Mouse (Mus musculus) kidney, embryonic 14.5 days (tissue): Measurements from ENCODE around the gene Scoc. TPM values are rescaled to one million over a fixed set of nuclear protein-coding genes. Genes with fewer than 3 reads are reported as not detected.

Experiments used
- ATAC-seq: fragments of 200-750 bp; cut with Nextera tagmentation; 2 replicates; pipeline ENCODE4 v1.8.0; 2017; ENCODE audit warnings: moderate number of reproducible peaks, mild to moderate bottlenecking, moderate TSS enrichment, moderate library complexity; ENCODE audit not compliant: low FRiP score, low TSS enrichment
- H3K27ac ChIP-seq: fragments of 300-500 bp; sonication (generic); 2 replicates; pipeline ENCODE4 v1.5.1; 2014; ENCODE audit warnings: low read depth, mild to moderate bottlenecking, low read length, moderate library complexity, mixed read lengths
- H3K27me3 ChIP-seq: fragments of 300-500 bp; sonication (generic); 2 replicates; pipeline ENCODE4 v1.6.1; 2014; ENCODE audit warnings: mild to moderate bottlenecking, low read length; ENCODE audit not compliant: control insufficient read depth, insufficient read depth
- H3K36me3 ChIP-seq: fragments of 300-500 bp; sonication (generic); 2 replicates; pipeline ENCODE4 v1.6.1; 2014; ENCODE audit warnings: low read length, mixed read lengths; ENCODE audit not compliant: control insufficient read depth, insufficient read depth
- H3K4me1 ChIP-seq: fragments of 300-500 bp; sonication (generic); 2 replicates; pipeline ENCODE4 v1.6.1; 2014; ENCODE audit warnings: low read length, mixed read lengths; ENCODE audit not compliant: control insufficient read depth, insufficient read depth
- H3K4me2 ChIP-seq: fragments of 300-500 bp; sonication (generic); replicated peaks from 2 replicates; pipeline ENCODE4 v1.6.1; 2014; ENCODE audit warnings: low read depth, mild to moderate bottlenecking, low read length
- H3K4me3 ChIP-seq: fragments of 300-500 bp; sonication (generic); 2 replicates; pipeline ENCODE4 v1.5.1; 2014; ENCODE audit warnings: mild to moderate bottlenecking, low read length
- H3K9ac ChIP-seq: fragments of 300-500 bp; sonication (generic); 2 replicates; pipeline ENCODE4 v1.6.1; 2014; ENCODE audit warnings: low read depth, mild to moderate bottlenecking, low read length, moderate library complexity
- H3K9me3 ChIP-seq: fragments of 300-500 bp; sonication (generic); 2 replicates; pipeline ENCODE4 v1.6.1; 2016; ENCODE audit warnings: low read length; ENCODE audit not compliant: control insufficient read depth
- WGBS: fragments of 180-500 bp; shearing (Covaris S2); extraction: QIAGEN DNeasy Blood & Tissue Kit; methylation state at CpG from one replicate; pipeline ENCODE4 v1.1.7; 2014; 5-methylcytosine and 5-hydroxymethylcytosine counted together
- polyA plus RNA-seq: library from polyadenylated mRNA; unstranded; fragments of >200 nt; fragmentation: Nextera tagmentation; extraction: Ambion mirVana; gene quantifications from 2 replicates; pipeline ENCODE4 v1.2.1, GENCODE M21; 2014

Scoc gene
- polyA plus RNA-seq, 1 experiment from 2014 or later = 117 TPM

GRCm38 (mm10) chr8:83416878-83417277, 41.3 kb downstream of the Scoc start:
- H3K27ac ChIP-seq = no peak overlapping the region
- no peak overlapping the region for H3K9ac ChIP-seq
- H3K4me2 ChIP-seq = no peak overlapping the region
- H3K36me3 ChIP-seq = no peaks in the 10 kb centered on the region
- no peaks in the 10 kb centered on the region for H3K9me3 ChIP-seq
- no peaks in the 10 kb centered on the region for H3K4me1 ChIP-seq
- 95% methylated on average over 15 of the region's 15 CpGs for WGBS
- no peak overlapping the region for H3K4me3 ChIP-seq
- no peak for ATAC-seq
- H3K27me3 ChIP-seq = no peaks in the 10 kb centered on the region

- Histone ChIP-seq H3K36me3 (no peaks in the 10 kb centered on the region), H3K27ac (no peak overlapping the region), H3K27me3 (no peaks in the 10 kb centered on the region), H3K4me3 (no peak overlapping the region), H3K9ac (no peak overlapping the region), H3K4me2 (no peak overlapping the region), H3K9me3 (no peaks in the 10 kb centered on the region), H3K4me1 (no peaks in the 10 kb centered on the region)
- ATAC-seq = no peak
- 81% methylated on average over 7 of the region's 7 CpGs for WGBS
These were observed 49.7 kb downstream of the Scoc start for GRCm38 (mm10) chr8:83408496-83408895.

GRCm38 (mm10) chr8:83406836-83407235, 51.4 kb downstream of the Scoc start:
- no peak for ATAC-seq
- no peaks in the 10 kb centered on the region for H3K4me1 ChIP-seq
- no peaks in the 10 kb centered on the region for H3K36me3 ChIP-seq
- H3K27me3 ChIP-seq = no peaks in the 10 kb centered on the region
- H3K9ac ChIP-seq = no peak overlapping the region
- no peaks in the 10 kb centered on the region for H3K9me3 ChIP-seq
- no peak overlapping the region for H3K4me3 ChIP-seq
- H3K27ac ChIP-seq = no peak overlapping the region
- 39% methylated on average over 6 of the region's 6 CpGs for WGBS
- no peak overlapping the region for H3K4me2 ChIP-seq

- Histone ChIP-seq H3K4me2 (no peak overlapping the region), H3K9me3 (no peaks in the 10 kb centered on the region), H3K27ac (no peak overlapping the region), H3K36me3 (no peaks in the 10 kb centered on the region), H3K4me3 (no peak overlapping the region), H3K9ac (no peak overlapping the region), H3K4me1 (no peaks in the 10 kb centered on the region), H3K27me3 (no peaks in the 10 kb centered on the region)
- WGBS = 83% methylated on average over 10 of the region's 10 CpGs
- ATAC-seq = no peak
These were observed 52.6 kb downstream of the Scoc start for GRCm38 (mm10) chr8:83405548-83405947.

- Histone ChIP-seq H3K9ac (no peak overlapping the region), H3K36me3 (no peaks in the 10 kb centered on the region), H3K27ac (no peak overlapping the region), H3K4me3 (no peak overlapping the region), H3K4me2 (no peak overlapping the region), H3K9me3 (no peaks in the 10 kb centered on the region), H3K27me3 (no peaks in the 10 kb centered on the region), H3K4me1 (no peaks in the 10 kb centered on the region)
- ATAC-seq = no peak
- 73% methylated on average over 4 of the region's 4 CpGs for WGBS
These were observed 60.5 kb downstream of the Scoc start for GRCm38 (mm10) chr8:83397726-83398125.

- Histone ChIP-seq H3K4me2 (no peak overlapping the region), H3K27me3 (no peaks in the 10 kb centered on the region), H3K36me3 (no peaks in the 10 kb centered on the region), H3K9me3 (no peaks in the 10 kb centered on the region), H3K4me3 (no peak overlapping the region), H3K9ac (no peak overlapping the region), H3K27ac (no peak overlapping the region), H3K4me1 (no peaks in the 10 kb centered on the region)
- 87% methylated on average over 6 of the region's 6 CpGs for WGBS
- ATAC-seq = no peak
These were observed 61.5 kb downstream of the Scoc start for GRCm38 (mm10) chr8:83396680-83397079.

- 0 out of 2 replicates have a peak, but pooled peaks cover 4% of the 10 kb centered on the region for H3K4me1 ChIP-seq
- no peak overlapping the region for H3K9ac ChIP-seq
- no peak overlapping the region for H3K4me3 ChIP-seq
- no peak overlapping the region for H3K27ac ChIP-seq
- H3K27me3 ChIP-seq = peaks cover 12% of the 10 kb centered on the region
- no peaks in the 10 kb centered on the region for H3K9me3 ChIP-seq
- no peaks in the 10 kb centered on the region for H3K36me3 ChIP-seq
- H3K4me2 ChIP-seq = no peak overlapping the region
- ATAC-seq = no peak
- WGBS = 91% methylated on average over 5 of the region's 5 CpGs
These were observed 63.9 kb downstream of the Scoc start for GRCm38 (mm10) chr8:83394325-83394724.

GRCm38 (mm10) chr8:83392521-83392920, 65.7 kb downstream of the Scoc start:
- Histone ChIP-seq H3K4me2 (no peak overlapping the region), H3K9me3 (no peaks in the 10 kb centered on the region), H3K9ac (no peak overlapping the region), H3K27ac (no peak overlapping the region), H3K36me3 (no peaks in the 10 kb centered on the region), H3K27me3 (peaks cover 21% of the 10 kb centered on the region), H3K4me3 (no peak overlapping the region), H3K4me1 (0 out of 2 replicates have a peak, but pooled peaks cover 4% of the 10 kb centered on the region)
- 39% methylated on average over 1 of the region's 1 CpGs for WGBS
- ATAC-seq = no peak

- H3K9ac ChIP-seq = 0 out of 2 replicates have a peak overlapping the region, but pooled peaks have one; percentile 44
- no peaks in the 10 kb centered on the region for H3K36me3 ChIP-seq
- H3K4me3 ChIP-seq = peak overlapping the region; percentile 43
- peak overlapping the region; percentile 91 for H3K4me2 ChIP-seq
- H3K27ac ChIP-seq = no peak overlapping the region
- peak; percentile 35; the same call in 1 of the 2 replicates for ATAC-seq
- no peaks in the 10 kb centered on the region for H3K9me3 ChIP-seq
- H3K4me1 ChIP-seq = 0 out of 2 replicates have a peak, but pooled peaks cover 4% of the 10 kb centered on the region
- WGBS = 6% methylated on average over 13 of the region's 14 CpGs
- peaks cover 21% of the 10 kb centered on the region for H3K27me3 ChIP-seq
These were observed 68.0 kb downstream of the Scoc start for GRCm38 (mm10) chr8:83390006-83390701.
